9 mouse cellular contexts compared by ENCODE assay signal in the genomic region with DNA sequence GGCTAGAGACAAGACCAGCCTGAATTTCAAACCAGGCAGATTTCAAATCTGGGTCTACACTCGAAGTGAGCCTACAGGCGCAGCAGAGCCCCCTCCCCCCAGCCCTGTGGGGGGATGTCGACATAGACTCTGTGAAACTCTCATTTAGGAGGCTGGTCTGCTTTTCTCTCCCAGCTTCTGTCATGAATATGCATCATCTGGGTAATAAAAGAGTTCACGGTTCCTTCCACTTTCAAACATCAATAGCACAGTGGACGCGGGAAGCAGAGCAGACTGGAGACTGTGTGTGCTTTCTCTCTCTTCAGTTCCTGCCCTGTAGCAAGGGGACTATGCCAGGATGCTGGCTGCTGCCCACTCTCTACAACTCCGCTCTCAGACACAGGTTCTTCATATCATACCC. TPM values are rescaled to one million over a fixed set of nuclear protein-coding genes. Genes with fewer than 3 reads are reported as not detected.
A peak's percentile ranks its signal among the peaks of the same experiment; 100 is the strongest.
DNase-seq lines count a peak whose midpoint lies in the region; ATAC-seq lines count a peak whose summit lies in the region.
"Had no signal": no experiment of that assay in that cellular context is flagged by ENCODE, and none has a peak within 500 bp of the region (broad histone marks: within the 10 kb centered on the region; RNA-seq: fewer than 3 reads in every experiment).

No protein-coding gene starts in this region.

- H3K27me3 ChIP-seq in embryonic facial prominence, embryonic 12.5 days, result no peaks in the 10 kb centered on the region
- no peaks in the 10 kb centered on the region for H3K27me3 ChIP-seq in hindbrain, embryonic 11.5 days (ENCODE audit: control insufficient read depth, insufficient read depth, low read length)
- no peaks in the 10 kb centered on the region for H3K27me3 ChIP-seq in neural tube, embryonic 12.5 days (replicated peaks)
- H3K27me3 ChIP-seq: liver, embryonic 13.5 days had no signal

- no peak for ATAC-seq in embryonic facial prominence, embryonic 12.5 days (ENCODE audit: insufficient number of reproducible peaks, insufficient read depth, low FRiP score, low TSS enrichment)
- ATAC-seq in hindbrain, embryonic 11.5 days (ENCODE audit: low FRiP score), result peak; percentile 55
- ATAC-seq in neural tube, embryonic 12.5 days (ENCODE audit: low FRiP score, low read depth), result peak; percentile 50

- WGBS in embryonic facial prominence, embryonic 12.5 days, result 46% methylated on average over 7 of the region's 7 CpGs
- WGBS in hindbrain, embryonic 11.5 days, result 13% methylated on average over 7 of the region's 7 CpGs
- WGBS in neural tube, embryonic 12.5 days, result 13% methylated on average over 7 of the region's 7 CpGs

- peak; percentile 59 for DNase-seq in left cerebral cortex, postnatal 4 days
- no peak for DNase-seq in left cerebral cortex, postnatal 36 days (ENCODE audit: low spot score in 2 of 2)
- DNase-seq in hindbrain, embryonic 11.5 days (ENCODE audit: low spot score), result peak; percentile 77
- no peak for DNase-seq in ovary, adult 18-20 months (ENCODE audit: low spot score)
- no peak for DNase-seq in kidney, postnatal 14 days
- DNase-seq: heart, postnatal 4 days; liver, embryonic 13.5 days had no signal

- intact Hi-C loops in left cerebral cortex, postnatal 4 days (cut with DNase I), result no loop called here
- intact Hi-C loops in left cerebral cortex, postnatal 36 days (cut with DNase I), result no loop called here

- H3K27ac ChIP-seq in embryonic facial prominence, embryonic 12.5 days, result peak overlapping the region; percentile 74
- H3K27ac ChIP-seq in hindbrain, embryonic 11.5 days (ENCODE audit: low read depth, low read length), result peak overlapping the region; percentile 99
- H3K27ac ChIP-seq in neural tube, embryonic 12.5 days, result peak overlapping the region; percentile 96
- H3K27ac ChIP-seq: liver, embryonic 13.5 days had no signal

- H3K4me1 ChIP-seq in embryonic facial prominence, embryonic 12.5 days, result peaks cover 55% of the 10 kb centered on the region
- H3K4me1 ChIP-seq in hindbrain, embryonic 11.5 days (replicated peaks; ENCODE audit: control insufficient read depth, insufficient read depth, low read length), result peaks cover 68% of the 10 kb centered on the region
- peaks cover 93% of the 10 kb centered on the region for H3K4me1 ChIP-seq in neural tube, embryonic 12.5 days

- H3K36me3 ChIP-seq in embryonic facial prominence, embryonic 12.5 days, result peaks cover 20% of the 10 kb centered on the region
- peaks cover 16% of the 10 kb centered on the region for H3K36me3 ChIP-seq in hindbrain, embryonic 11.5 days (ENCODE audit: control insufficient read depth, insufficient read depth, low read length)
- H3K36me3 ChIP-seq in neural tube, embryonic 12.5 days, result peaks cover 44% of the 10 kb centered on the region

- H3K4me2 ChIP-seq in embryonic facial prominence, embryonic 12.5 days (replicated peaks), result no peak overlapping the region
- H3K4me2 ChIP-seq in hindbrain, embryonic 11.5 days (replicated peaks; ENCODE audit: low read depth, low read length), result peak overlapping the region; percentile 44
- peak overlapping the region; percentile 55 for H3K4me2 ChIP-seq in neural tube, embryonic 12.5 days (replicated peaks)
- H3K4me2 ChIP-seq: liver, embryonic 13.5 days had no signal

- H3K4me3 ChIP-seq in embryonic facial prominence, embryonic 12.5 days, result no peak overlapping the region
- no peak overlapping the region for H3K4me3 ChIP-seq in hindbrain, embryonic 11.5 days (ENCODE audit: low read depth, low read length)
- no peak overlapping the region for H3K4me3 ChIP-seq in neural tube, embryonic 12.5 days
- H3K4me3 ChIP-seq: liver, embryonic 13.5 days had no signal

- no peaks in the 10 kb centered on the region for H3K9me3 ChIP-seq in embryonic facial prominence, embryonic 12.5 days
- no peaks in the 10 kb centered on the region for H3K9me3 ChIP-seq in hindbrain, embryonic 11.5 days (ENCODE audit: control insufficient read depth, low read length)
- no peaks in the 10 kb centered on the region for H3K9me3 ChIP-seq in neural tube, embryonic 12.5 days
- H3K9me3 ChIP-seq: liver, embryonic 13.5 days had no signal

- H3K9ac ChIP-seq in embryonic facial prominence, embryonic 12.5 days, result no peak overlapping the region
- peak overlapping the region; percentile 60 for H3K9ac ChIP-seq in hindbrain, embryonic 11.5 days (ENCODE audit: low read depth, low read length)
- 0 out of 2 replicates have a peak overlapping the region, but pooled peaks have one; percentile 41 for H3K9ac ChIP-seq in neural tube, embryonic 12.5 days
- H3K9ac ChIP-seq: liver, embryonic 13.5 days had no signal

RNA-seq across cellular contexts. Expression of gene Notch1, which starts 30.8 kb away (rescaled TPM):
- total RNA-seq in left cerebral cortex, postnatal 4 days (2021), result 10 to 100 TPM; 39.5 to 42.1 TPM
- 10 to 100 TPM; 24.5 to 28.5 TPM for total RNA-seq in left cerebral cortex, postnatal 36 days (2021)
- 16.4 and 20.3 TPM in 2 replicates for polyA plus RNA-seq in embryonic facial prominence, embryonic 12.5 days (2016; fragmentation: Nextera tagmentation; extraction: Ambion mirVana)
- polyA plus RNA-seq in hindbrain, embryonic 11.5 days (2014; fragmentation: Nextera tagmentation; extraction: Ambion mirVana), result 48.9 and 66.8 TPM in 2 replicates
- 44.7 and 48.2 TPM in 2 replicates for polyA plus RNA-seq in neural tube, embryonic 12.5 days (2016; fragmentation: Nextera tagmentation; extraction: Ambion mirVana)

RNA-seq across cellular contexts. Expression of gene Sec16a, which starts 40.7 kb away (rescaled TPM):
- total RNA-seq in left cerebral cortex, postnatal 4 days (2021), result 10 to 100 TPM; 52.3 to 52.6 TPM
- total RNA-seq in left cerebral cortex, postnatal 36 days (2021), result 10 to 100 TPM; 39.0 to 52.3 TPM
- polyA plus RNA-seq in embryonic facial prominence, embryonic 12.5 days (2016; fragmentation: Nextera tagmentation; extraction: Ambion mirVana), result 26.2 and 28.3 TPM in 2 replicates
- polyA plus RNA-seq in hindbrain, embryonic 11.5 days (2014; fragmentation: Nextera tagmentation; extraction: Ambion mirVana), result 29.6 and 31.2 TPM in 2 replicates
- 26.0 and 26.3 TPM in 2 replicates for polyA plus RNA-seq in neural tube, embryonic 12.5 days (2016; fragmentation: Nextera tagmentation; extraction: Ambion mirVana)

Comparison
In these comparisons a context has a peak if more than half of its experiments do, and no peak if none do; other contexts are left out.
1. DNase-seq: peak in left cerebral cortex, postnatal 4 days (single experiment) and hindbrain, embryonic 11.5 days (single experiment); none in left cerebral cortex, postnatal 36 days (0 of 2), ovary, adult 18-20 months (single experiment) and kidney, postnatal 14 days (single experiment).
2. Peak in every context shown above with its lines, with median percentiles within 50 percentile points of each other: H3K27ac ChIP-seq.